Mouse (Mus musculus) inflammation-experienced regulatory T-cells, adult 6 months (primary cell): ENCODE data around the gene Sema4f. TPM values are rescaled to one million over a fixed set of nuclear protein-coding genes. Genes with fewer than 3 reads are reported as not detected.

Source experiments
- ATAC-seq: one replicate; pipeline ENCODE4 v1.8.0; 2017
- polyA plus RNA-seq, 3 experiments: library from polyadenylated mRNA; unstranded; fragments of 100-300 nt; shearing (Covaris generic); gene quantifications; one replicate each; pipeline ENCODE4 v1.2.1; 2017

Sema4f gene
- polyA plus RNA-seq: 1 to 10 TPM; 2.4 to 3.6 (median 3.1) TPM

GRCm38 (mm10) chr6:82939167-82939912, at the start of gene Sema4f:
Sema4f (minus strand) TSS chr6:82939769.
- peak; percentile 99 for ATAC-seq

GRCm38 (mm10) chr6:82987411-82987971, 47.9 kb upstream of the Sema4f start:
- no peak for ATAC-seq

- peak; percentile 96 for ATAC-seq
Observed at GRCm38 (mm10) chr6:82971031-82971430, 31.5 kb upstream of the Sema4f start.

GRCm38 (mm10) chr6:82969249-82970084, 29.9 kb upstream of the Sema4f start:
- ATAC-seq: no peak

- no peak for ATAC-seq
Observed at GRCm38 (mm10) chr6:82961664-82962063, 22.1 kb upstream of the Sema4f start.

- ATAC-seq: peak; percentile 88
Observed at GRCm38 (mm10) chr6:82956553-82957251, 17.1 kb upstream of the Sema4f start.

GRCm38 (mm10) chr6:82946651-82947050, 7.1 kb upstream of the Sema4f start, which contains the start of gene M1ap:
M1ap (plus strand) TSS chr6:82946902.
- no peak for ATAC-seq

GRCm38 (mm10) chr6:82945750-82946149, 6.2 kb upstream of the Sema4f start:
- ATAC-seq: no peak

GRCm38 (mm10) chr6:82940765-82941164, 1.2 kb upstream of the Sema4f start:
- no peak for ATAC-seq

GRCm38 (mm10) chr6:82934616-82935230, 4.8 kb downstream of the Sema4f start:
- no peak for ATAC-seq

GRCm38 (mm10) chr6:82927617-82928016, 12.0 kb downstream of the Sema4f start:
- no peak for ATAC-seq

GRCm38 (mm10) chr6:82926528-82926927, 13.0 kb downstream of the Sema4f start:
- ATAC-seq: no peak

GRCm38 (mm10) chr6:82926106-82926505, 13.5 kb downstream of the Sema4f start:
- no peak for ATAC-seq

- no peak for ATAC-seq
Observed at GRCm38 (mm10) chr6:82925005-82925404, 14.6 kb downstream of the Sema4f start.

GRCm38 (mm10) chr6:82921426-82922224, 17.9 kb downstream of the Sema4f start:
- ATAC-seq: peak; percentile 93

- ATAC-seq: peak; percentile 12
Observed at GRCm38 (mm10) chr6:82919520-82919919, 20.0 kb downstream of the Sema4f start.

- ATAC-seq: no peak
Observed at GRCm38 (mm10) chr6:82918371-82918770, 21.2 kb downstream of the Sema4f start.

GRCm38 (mm10) chr6:82917778-82918129, 21.8 kb downstream of the Sema4f start:
- no peak for ATAC-seq

GRCm38 (mm10) chr6:82917076-82917777, 22.3 kb downstream of the Sema4f start:
- no peak for ATAC-seq

GRCm38 (mm10) chr6:82916459-82916858, 23.1 kb downstream of the Sema4f start:
- no peak for ATAC-seq

- ATAC-seq: no peak
Observed at GRCm38 (mm10) chr6:82915889-82916288, 23.7 kb downstream of the Sema4f start.
